Mouse (Mus musculus) embryonic facial prominence, embryonic 11.5 days (tissue): ENCODE measurements at regions not wholly inside any gene's neighbourhood (a gene's known extent, or its start where the extent isn't known, plus 50 kb on each side); places are given as distances from the start of the nearest gene placed in this dataset.

Source experiments
- ATAC-seq: fragments of 200-750 bp; cut with Nextera tagmentation; replicated peaks from 2 replicates; pipeline ENCODE4 v1.8.0; 2017; ENCODE audit warnings: low read depth; ENCODE audit not compliant: insufficient number of reproducible peaks, low FRiP score, low TSS enrichment
- DNase-seq: peaks from one replicate; pipeline ENCODE4 v3.0.0-alpha.2; 2015; ENCODE audit warnings: low spot score
- H3K27ac ChIP-seq: fragments of 300-500 bp; sonication (generic); replicated peaks from 2 replicates; pipeline ENCODE4 v1.5.1; 2014; ENCODE audit warnings: mild to moderate bottlenecking, low read depth, low read length, control low read depth
- H3K27me3 ChIP-seq: fragments of 300-500 bp; sonication (generic); 2 replicates; pipeline ENCODE4 v1.6.1; 2014; ENCODE audit warnings: mild to moderate bottlenecking, low read length, moderate library complexity, mixed read lengths; ENCODE audit not compliant: control insufficient read depth, insufficient read depth
- H3K36me3 ChIP-seq: fragments of 300-500 bp; sonication (generic); replicated peaks from 2 replicates; pipeline ENCODE4 v1.6.1; 2014; ENCODE audit warnings: low read depth, mild to moderate bottlenecking, low read length, moderate library complexity, mixed read lengths; ENCODE audit not compliant: control insufficient read depth, insufficient read depth
- H3K4me1 ChIP-seq: fragments of 300-500 bp; sonication (generic); 2 replicates; pipeline ENCODE4 v1.6.1; 2014; ENCODE audit warnings: low read length, mixed read lengths; ENCODE audit not compliant: control insufficient read depth, insufficient read depth
- H3K4me2 ChIP-seq: fragments of 300-500 bp; sonication (generic); 2 replicates; pipeline ENCODE4 v1.6.1; 2014; ENCODE audit warnings: low read depth, mild to moderate bottlenecking, control low read depth, low read length, moderate library complexity
- H3K4me3 ChIP-seq: fragments of 300-500 bp; sonication (generic); 2 replicates; pipeline ENCODE4 v1.5.1; 2014; ENCODE audit warnings: low read depth, low read length, control low read depth
- H3K9ac ChIP-seq: fragments of 300-500 bp; sonication (generic); replicated peaks from 2 replicates; pipeline ENCODE4 v1.6.1; 2014; ENCODE audit warnings: mild to moderate bottlenecking, control low read depth, low read length
- H3K9me3 ChIP-seq: fragments of 300-500 bp; sonication (generic); replicated peaks from 2 replicates; pipeline ENCODE4 v1.6.1; 2016; ENCODE audit warnings: mild to moderate bottlenecking, low read length, inconsistent platforms, mixed read lengths; ENCODE audit not compliant: control insufficient read depth
- WGBS: fragments of 180-500 bp; shearing (Covaris S2); extraction: QIAGEN DNeasy Blood & Tissue Kit; methylation state at CpG from one replicate; pipeline ENCODE4 v1.1.7; 2014; 5-methylcytosine and 5-hydroxymethylcytosine counted together

- no peak for ATAC-seq
These were observed 347.4 kb upstream of the Jarid2 start for GRCm38 (mm10) chr13:44381721-44382450.

GRCm38 (mm10) chr13:44383322-44383721 lies 346.0 kb upstream of the Jarid2 start:
- WGBS = 70% methylated on average over 11 of the region's 11 CpGs
- DNase-seq (no peak), ATAC-seq (no peak)
- no peaks in the 10 kb centered on the region for H3K9me3 ChIP-seq
- no peaks in the 10 kb centered on the region for H3K4me1 ChIP-seq
- H3K4me2 ChIP-seq = no peak overlapping the region
- no peak overlapping the region for H3K27ac ChIP-seq
- no peak overlapping the region for H3K9ac ChIP-seq
- H3K4me3 ChIP-seq = no peak overlapping the region
- H3K27me3 ChIP-seq = no peaks in the 10 kb centered on the region
- H3K36me3 ChIP-seq = no peaks in the 10 kb centered on the region

More at GRCm38 (mm10) chr13:44381721-44382450, 347.4 kb upstream of the Jarid2 start:
- H3K9me3 ChIP-seq = no peaks in the 10 kb centered on the region
- H3K27ac ChIP-seq = no peak overlapping the region
- no peak overlapping the region for H3K4me3 ChIP-seq
- peak; percentile 54 for DNase-seq
- H3K27me3 ChIP-seq = no peaks in the 10 kb centered on the region
- no peaks in the 10 kb centered on the region for H3K36me3 ChIP-seq
- no peaks in the 10 kb centered on the region for H3K4me1 ChIP-seq
- 61% methylated on average over 7 of the region's 7 CpGs for WGBS
- no peak overlapping the region for H3K4me2 ChIP-seq
- no peak overlapping the region for H3K9ac ChIP-seq

- DNase-seq = no peak
- no peaks in the 10 kb centered on the region for H3K9me3 ChIP-seq
These were observed 342.5 kb upstream of the Jarid2 start for GRCm38 (mm10) chr13:44386767-44387166.

GRCm38 (mm10) chr13:44389696-44390095 lies 339.6 kb upstream of the Jarid2 start:
- no peak for ATAC-seq
- Histone ChIP-seq H3K4me2 (no peak overlapping the region), H3K27ac (no peak overlapping the region), H3K27me3 (no peaks in the 10 kb centered on the region), H3K4me1 (no peaks in the 10 kb centered on the region), H3K36me3 (no peaks in the 10 kb centered on the region), H3K9ac (no peak overlapping the region), H3K4me3 (no peak overlapping the region), H3K9me3 (no peaks in the 10 kb centered on the region)
- DNase-seq = no peak
- 89% methylated on average over 5 of the region's 5 CpGs for WGBS

More at GRCm38 (mm10) chr13:44386767-44387166, 342.5 kb upstream of the Jarid2 start:
- H3K36me3 ChIP-seq = no peaks in the 10 kb centered on the region
- H3K27me3 ChIP-seq = no peaks in the 10 kb centered on the region
- no peak overlapping the region for H3K4me2 ChIP-seq
- H3K4me1 ChIP-seq = no peaks in the 10 kb centered on the region
- H3K27ac ChIP-seq = no peak overlapping the region
- no peak overlapping the region for H3K4me3 ChIP-seq
- no peak overlapping the region for H3K9ac ChIP-seq
- WGBS = 77% methylated on average over 8 of the region's 8 CpGs
- ATAC-seq = no peak

GRCm38 (mm10) chr13:44390666-44391390 lies 338.4 kb upstream of the Jarid2 start:
- Histone ChIP-seq H3K4me3 (no peak overlapping the region), H3K9me3 (no peaks in the 10 kb centered on the region), H3K4me2 (no peak overlapping the region), H3K27ac (no peak overlapping the region), H3K27me3 (no peaks in the 10 kb centered on the region), H3K4me1 (no peaks in the 10 kb centered on the region), H3K36me3 (no peaks in the 10 kb centered on the region), H3K9ac (no peak overlapping the region)
- no peak for DNase-seq
- WGBS = 86% methylated on average over 9 of the region's 9 CpGs
- no peak for ATAC-seq

- Histone ChIP-seq H3K4me1 (no peaks in the 10 kb centered on the region), H3K9me3 (no peaks in the 10 kb centered on the region), H3K4me2 (no peak overlapping the region), H3K27ac (no peak overlapping the region), H3K4me3 (no peak overlapping the region), H3K9ac (no peak overlapping the region), H3K36me3 (no peaks in the 10 kb centered on the region), H3K27me3 (no peaks in the 10 kb centered on the region)
- no peak for ATAC-seq
- no peak for DNase-seq
- 91% methylated on average over 5 of the region's 5 CpGs for WGBS
These were observed 335.3 kb upstream of the Jarid2 start for GRCm38 (mm10) chr13:44394016-44394415.

- no peak for ATAC-seq
- Histone ChIP-seq H3K36me3 (no peaks in the 10 kb centered on the region), H3K9ac (no peak overlapping the region), H3K9me3 (no peaks in the 10 kb centered on the region), H3K27me3 (no peaks in the 10 kb centered on the region), H3K4me3 (no peak overlapping the region), H3K27ac (no peak overlapping the region), H3K4me2 (no peak overlapping the region), H3K4me1 (no peaks in the 10 kb centered on the region)
- no peak for DNase-seq
- 82% methylated on average over 15 of the region's 15 CpGs for WGBS
These were observed 330.5 kb upstream of the Jarid2 start for GRCm38 (mm10) chr13:44398613-44399369.

GRCm38 (mm10) chr13:44399370-44399685 lies 329.9 kb upstream of the Jarid2 start:
- ATAC-seq (no peak), DNase-seq (no peak)
- Histone ChIP-seq H3K4me2 (no peak overlapping the region), H3K4me1 (no peaks in the 10 kb centered on the region), H3K27me3 (no peaks in the 10 kb centered on the region), H3K4me3 (no peak overlapping the region), H3K9me3 (no peaks in the 10 kb centered on the region), H3K27ac (no peak overlapping the region), H3K36me3 (no peaks in the 10 kb centered on the region), H3K9ac (no peak overlapping the region)
- 66% methylated on average over 4 of the region's 4 CpGs for WGBS
